Mouse (Mus musculus) ES-CJ7 (cell line): Measurements from ENCODE around the gene Pax4.
A peak's percentile ranks its signal among the peaks of the same experiment; 100 is the strongest.

ENCODE experiments used
- DNase-seq: peaks from one replicate; pipeline ENCODE4 v3.0.0; 2011; ENCODE audit warnings: low read depth, low spot score

Gene Pax4

GRCm38 (mm10) chr6:28449253-28449652 lies at the start of gene Pax4:
Pax4 (minus strand) TSS chr6:28449353.
- no peak for DNase-seq

- DNase-seq, result no peak
Observed at GRCm38 (mm10) chr6:28497837-28498236, 48.7 kb upstream of the Pax4 start.

- DNase-seq, result no peak
Observed at GRCm38 (mm10) chr6:28491198-28491597, 42.0 kb upstream of the Pax4 start.

GRCm38 (mm10) chr6:28490612-28491011 lies 41.5 kb upstream of the Pax4 start:
- DNase-seq, result no peak

GRCm38 (mm10) chr6:28488204-28488851 lies 39.2 kb upstream of the Pax4 start:
- DNase-seq, result no peak

- no peak for DNase-seq
Observed at GRCm38 (mm10) chr6:28486905-28487304, 37.8 kb upstream of the Pax4 start.

GRCm38 (mm10) chr6:28486471-28486870 lies 37.3 kb upstream of the Pax4 start:
- no peak for DNase-seq

GRCm38 (mm10) chr6:28486008-28486407 lies 36.9 kb upstream of the Pax4 start:
- DNase-seq, result no peak

GRCm38 (mm10) chr6:28482711-28483315 lies 33.7 kb upstream of the Pax4 start:
- no peak for DNase-seq

GRCm38 (mm10) chr6:28480752-28481492 lies 31.8 kb upstream of the Pax4 start:
- DNase-seq, result no peak

GRCm38 (mm10) chr6:28479865-28480751 lies 31.0 kb upstream of the Pax4 start:
- peak; percentile 100 for DNase-seq

GRCm38 (mm10) chr6:28474839-28475238 lies 25.7 kb upstream of the Pax4 start, which contains the start of gene Snd1:
Snd1 (plus strand) TSS chr6:28475139.
- DNase-seq, result no peak

- no peak for DNase-seq
Observed at GRCm38 (mm10) chr6:28474211-28474610, 25.1 kb upstream of the Pax4 start.

GRCm38 (mm10) chr6:28471284-28472035 lies 22.3 kb upstream of the Pax4 start:
- no peak for DNase-seq

- DNase-seq, result no peak
Observed at GRCm38 (mm10) chr6:28470621-28471020, 21.5 kb upstream of the Pax4 start.

- DNase-seq, result no peak
Observed at GRCm38 (mm10) chr6:28470017-28470602, 21.0 kb upstream of the Pax4 start.

- no peak for DNase-seq
Observed at GRCm38 (mm10) chr6:28464630-28465029, 15.5 kb upstream of the Pax4 start.

GRCm38 (mm10) chr6:28460534-28460933 lies 11.4 kb upstream of the Pax4 start:
- DNase-seq, result no peak

- DNase-seq, result no peak
Observed at GRCm38 (mm10) chr6:28459221-28459668, 10.1 kb upstream of the Pax4 start.

GRCm38 (mm10) chr6:28450977-28451376 lies 1.8 kb upstream of the Pax4 start:
- no peak for DNase-seq

- peak; percentile 24 for DNase-seq
Observed at GRCm38 (mm10) chr6:28450481-28450880, 1.3 kb upstream of the Pax4 start.
